10 mouse cellular contexts compared by ENCODE assay signal in genomic region chr6:122308136-122308504, GRCm38 (mm10). TPM values are rescaled to one million over a fixed set of nuclear protein-coding genes. Genes with fewer than 3 reads are reported as not detected.
DNase-seq lines count a peak whose midpoint lies in the region; ATAC-seq lines count a peak whose summit lies in the region.
"Had no signal": no experiment of that assay in that cellular context is flagged by ENCODE, and none has a peak within 500 bp of the region (broad histone marks: within the 10 kb centered on the region; RNA-seq: fewer than 3 reads in every experiment).

No protein-coding gene starts in this region.

- no peak overlapping the region for H3K9ac ChIP-seq in neural tube, embryonic 11.5 days (ENCODE audit: low read length)
- no peak overlapping the region for H3K9ac ChIP-seq in limb, embryonic 13.5 days
- H3K9ac ChIP-seq in neural tube, embryonic 14.5 days (replicated peaks; ENCODE audit: low read depth, low read length), result no peak overlapping the region

- H3K4me2 ChIP-seq in neural tube, embryonic 11.5 days (ENCODE audit: low read depth), result no peak overlapping the region
- peak overlapping the region; percentile 86 for H3K4me2 ChIP-seq in limb, embryonic 13.5 days (replicated peaks)
- peak overlapping the region; percentile 11; the same call in 1 of the 2 replicates for H3K4me2 ChIP-seq in neural tube, embryonic 14.5 days (ENCODE audit: low read depth, low read length)

- H3K36me3 ChIP-seq in neural tube, embryonic 11.5 days (ENCODE audit: control insufficient read depth, insufficient read depth, low read length), result no peaks in the 10 kb centered on the region; the same call in 1 of the 2 replicates
- peaks cover 12% of the 10 kb centered on the region for H3K36me3 ChIP-seq in limb, embryonic 13.5 days
- H3K36me3 ChIP-seq in neural tube, embryonic 14.5 days (ENCODE audit: control insufficient read depth, insufficient read depth, low read length), result peaks cover 6% of the 10 kb centered on the region; the same call in 1 of the 2 replicates

- peaks cover 11% of the 10 kb centered on the region for H3K4me1 ChIP-seq in neural tube, embryonic 11.5 days (ENCODE audit: control insufficient read depth, insufficient read depth, low read length)
- H3K4me1 ChIP-seq in limb, embryonic 13.5 days, result peaks cover 30% of the 10 kb centered on the region
- peaks cover 16% of the 10 kb centered on the region for H3K4me1 ChIP-seq in neural tube, embryonic 14.5 days (ENCODE audit: control insufficient read depth, insufficient read depth, low read length)

- ATAC-seq in cerebellum, adult (ENCODE audit: insufficient number of reproducible peaks, low FRiP score, low TSS enrichment), result 0 out of 2 replicates have a peak, but pooled peaks have one; percentile 5
- peak; percentile 54 for ATAC-seq in neural tube, embryonic 11.5 days (ENCODE audit: insufficient read depth, low FRiP score, low TSS enrichment)
- peak; percentile 2; the same call in 1 of the 2 replicates for ATAC-seq in limb, embryonic 13.5 days (ENCODE audit: low FRiP score, low read depth)
- no peak for ATAC-seq in neural tube, embryonic 14.5 days (ENCODE audit: low read depth)

- no peak for DNase-seq in cerebellum, postnatal 4 days (ENCODE audit: low spot score in 2 of 2)
- DNase-seq in neural tube, embryonic 11.5 days (ENCODE audit: low spot score), result no peak
- no peak for DNase-seq in neural tube, embryonic 10.5 days (ENCODE audit: extremely low spot score, low spot score)
- DNase-seq in MN1 (ENCODE audit: low spot score), result no peak
- DNase-seq in gastrocnemius, postnatal 14 days, result no peak

- 68% methylated on average over 6 of the region's 6 CpGs for WGBS in neural tube, embryonic 11.5 days
- 68% methylated on average over 6 of the region's 6 CpGs for WGBS in limb, embryonic 13.5 days
- 60% methylated on average over 6 of the region's 6 CpGs for WGBS in neural tube, embryonic 14.5 days

- intact Hi-C loops in gastrocnemius, postnatal 14 days (cut with DNase I; ENCODE audit: low total_unique reads), result no loop called here

- H3K4me3 ChIP-seq in neural tube, embryonic 11.5 days (ENCODE audit: low read depth, low read length), result no peak overlapping the region
- H3K4me3 ChIP-seq in limb, embryonic 13.5 days, result peak overlapping the region; percentile 88
- H3K4me3 ChIP-seq in neural tube, embryonic 14.5 days (ENCODE audit: low read depth, low read length), result peak overlapping the region; percentile 82; the same call in 1 of the 2 replicates

- H3K27me3 ChIP-seq in neural tube, embryonic 11.5 days (ENCODE audit: control insufficient read depth, insufficient read depth, low read length), result no peaks in the 10 kb centered on the region
- no peaks in the 10 kb centered on the region for H3K27me3 ChIP-seq in limb, embryonic 13.5 days
- H3K27me3 ChIP-seq in neural tube, embryonic 14.5 days (ENCODE audit: control insufficient read depth, insufficient read depth, low read length), result no peaks in the 10 kb centered on the region

- H3K27ac ChIP-seq in neural tube, embryonic 11.5 days (ENCODE audit: low read depth, low read length), result no peak overlapping the region
- peak overlapping the region; percentile 23; the same call in 1 of the 2 replicates for H3K27ac ChIP-seq in limb, embryonic 13.5 days
- peak overlapping the region; percentile 12; the same call in 1 of the 2 replicates for H3K27ac ChIP-seq in neural tube, embryonic 14.5 days (ENCODE audit: low read depth, low read length)

- no peaks in the 10 kb centered on the region for H3K9me3 ChIP-seq in neural tube, embryonic 11.5 days (ENCODE audit: control insufficient read depth, low read length)
- no peaks in the 10 kb centered on the region for H3K9me3 ChIP-seq in limb, embryonic 13.5 days
- no peaks in the 10 kb centered on the region for H3K9me3 ChIP-seq in neural tube, embryonic 14.5 days (ENCODE audit: control insufficient read depth, low read length)

RNA-seq across cellular contexts. Expression of gene M6pr, which starts 0.4 kb away (rescaled TPM):
- 81.8 and 89.8 TPM in 2 replicates for polyA plus RNA-seq in neural tube, embryonic 11.5 days (2014; fragmentation: Nextera tagmentation; extraction: Ambion mirVana)
- 77.6 and 79.1 TPM in 2 replicates for polyA plus RNA-seq in limb, embryonic 13.5 days (2015; fragmentation: Nextera tagmentation; extraction: Ambion mirVana)
- polyA plus RNA-seq in neural tube, embryonic 14.5 days (2014; fragmentation: Nextera tagmentation; extraction: Ambion mirVana), result 46.1 and 62.0 TPM in 2 replicates
- total RNA-seq in gastrocnemius, postnatal 14 days (2021), result 10 to 100 TPM; 22.7 to 26.6 TPM

RNA-seq across cellular contexts. Expression of gene Klrg1, which starts 25.4 kb away (rescaled TPM):
- polyA plus RNA-seq in neural tube, embryonic 11.5 days (2014; fragmentation: Nextera tagmentation; extraction: Ambion mirVana), result 0.23 TPM in 1 of 2 replicates, not detected in the other
- 0.22 and 0.27 TPM in 2 replicates for polyA plus RNA-seq in limb, embryonic 13.5 days (2015; fragmentation: Nextera tagmentation; extraction: Ambion mirVana)
- polyA plus RNA-seq in neural tube, embryonic 14.5 days (2014; fragmentation: Nextera tagmentation; extraction: Ambion mirVana), result 0.81 and 1.3 TPM in 2 replicates
- total RNA-seq in gastrocnemius, postnatal 14 days (2021), result not detected
- total RNA-seq: heart, postnatal 36 days had no signal
- polyA plus RNA-seq: liver, adult 2 months had no signal

RNA-seq across cellular contexts. Expression of gene Phc1, which starts 32.2 kb away (rescaled TPM):
- 36.2 and 42.7 TPM in 2 replicates for polyA plus RNA-seq in neural tube, embryonic 11.5 days (2014; fragmentation: Nextera tagmentation; extraction: Ambion mirVana)
- polyA plus RNA-seq in limb, embryonic 13.5 days (2015; fragmentation: Nextera tagmentation; extraction: Ambion mirVana), result 26.1 and 28.4 TPM in 2 replicates
- 40.8 and 41.9 TPM in 2 replicates for polyA plus RNA-seq in neural tube, embryonic 14.5 days (2014; fragmentation: Nextera tagmentation; extraction: Ambion mirVana)
- total RNA-seq in gastrocnemius, postnatal 14 days (2021), result 10 to 100 TPM in 1 of 2 experiments, 1 to 10 TPM in 1; 8.0 to 10.7 TPM
